Mouse (Mus musculus) cortical plate, adult 2 months (tissue): ENCODE data around the gene Ptrh1.

Source experiments
- CTCF ChIP-seq: fragments of 200-500 bp; IDR thresholded peaks from 2 replicates; pipeline ENCODE4 v1.5.1; 2011; ENCODE audit warnings: mild to moderate bottlenecking, control low read depth, low read length; ENCODE audit not compliant: insufficient read depth; ENCODE audit errors: extremely low read depth
- POLR2A ChIP-seq: fragments of 200-500 bp; IDR thresholded peaks from 2 replicates; pipeline ENCODE4 v1.6.1; 2011; ENCODE audit warnings: mild to moderate bottlenecking, low read length, control low read depth; ENCODE audit not compliant: insufficient read depth; ENCODE audit errors: extremely low read depth

GRCm38 (mm10) chr2:32772626-32773279 lies 2.8 kb upstream of the Ptrh1 start:
- no peak for TF ChIP-seq POLR2A
- no peak for TF ChIP-seq CTCF
